Mouse (Mus musculus): ENCODE results near the gene Tex29.

Gene Tex29

DNA sequence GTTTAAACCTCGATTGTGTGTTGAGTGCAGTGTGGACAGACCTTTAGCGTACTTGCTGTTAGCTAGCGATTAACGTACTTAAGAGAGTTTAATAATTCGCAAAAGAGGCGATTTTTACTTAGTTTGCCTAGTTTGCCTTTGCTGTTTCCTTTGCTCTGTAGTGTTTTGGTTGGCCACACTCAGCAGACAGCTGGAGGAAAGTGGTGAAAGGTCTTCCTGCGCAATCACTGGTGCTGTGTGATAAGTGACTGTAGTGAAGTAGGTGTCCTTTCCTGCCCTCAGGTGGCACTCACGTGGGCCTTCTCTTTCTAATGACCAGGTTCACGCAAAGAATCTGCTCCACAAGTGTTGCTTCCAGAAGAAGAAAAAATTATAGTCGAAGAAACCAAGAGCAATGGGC lies 9.1 kb upstream of the Tex29 start:
- DNase-seq (ENCODE audit: low read depth, low spot score) = no peak

DNA sequence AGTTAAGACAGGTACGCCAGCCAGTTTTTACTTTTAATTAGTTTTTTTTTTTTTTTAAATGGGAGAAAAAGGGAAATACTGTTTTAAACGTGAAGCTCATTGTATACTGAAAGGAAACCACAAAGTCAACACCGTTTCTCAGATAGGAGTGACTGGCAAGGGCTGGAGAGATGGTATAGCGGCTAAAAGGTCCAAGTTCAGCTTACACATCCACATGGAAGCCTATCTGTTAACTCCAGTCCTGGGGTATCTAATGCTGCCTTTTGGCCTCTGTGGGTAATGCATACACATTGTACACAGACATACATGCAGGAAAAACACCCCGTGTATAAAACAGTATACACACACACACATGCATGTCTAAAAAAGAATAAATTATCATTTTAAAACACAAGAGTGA lies 8.3 kb upstream of the Tex29 start:
- no peak for DNase-seq (ENCODE audit: low read depth, low spot score)

- no peak for DNase-seq (ENCODE audit: low read depth, low spot score)
Observed at GRCm38 (mm10) chr8:11833157-11833556, 7.1 kb upstream of the Tex29 start.

DNA sequence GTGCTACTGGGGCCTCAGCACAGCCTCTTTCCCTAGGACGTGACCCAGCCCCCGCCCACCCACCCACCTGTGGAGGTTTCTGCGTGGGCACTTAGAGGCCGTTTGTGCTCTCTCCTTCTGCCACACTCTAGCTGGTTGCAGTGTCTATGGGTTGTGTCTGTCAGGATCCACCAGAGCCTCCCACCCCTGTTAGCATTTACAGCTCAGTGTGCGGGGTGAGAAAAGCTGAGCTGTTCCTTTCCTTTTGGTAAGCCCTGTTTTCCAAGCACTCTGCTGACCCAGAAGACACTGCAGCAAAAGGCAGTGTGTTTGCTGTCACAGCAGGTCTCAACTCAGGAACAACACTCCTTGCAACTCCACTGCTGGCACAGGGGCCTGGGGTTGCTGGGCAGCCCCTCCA lies 6.1 kb upstream of the Tex29 start:
- no peak for DNase-seq (ENCODE audit: low read depth, low spot score)

DNA sequence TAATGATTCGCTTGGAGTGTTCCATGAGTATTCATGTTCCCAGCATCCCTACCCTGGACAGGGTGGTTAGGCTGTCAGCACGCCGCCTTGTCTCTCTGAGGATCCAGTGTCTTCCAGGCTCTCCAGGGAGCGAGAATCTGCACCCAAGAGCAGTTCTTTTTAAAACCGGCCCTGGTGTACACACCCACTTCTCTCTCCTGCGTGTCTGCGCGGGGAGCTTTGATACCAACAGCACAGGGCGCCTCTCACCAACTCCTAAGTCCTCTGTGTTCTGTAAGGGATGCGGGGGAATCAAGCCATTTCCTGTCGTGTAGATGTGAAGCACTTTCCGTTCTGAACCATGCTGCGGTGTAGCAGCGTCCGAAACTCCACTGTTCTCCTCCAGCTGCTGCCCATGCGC lies 5.6 kb upstream of the Tex29 start:
- DNase-seq (ENCODE audit: low read depth, low spot score) = no peak

DNA sequence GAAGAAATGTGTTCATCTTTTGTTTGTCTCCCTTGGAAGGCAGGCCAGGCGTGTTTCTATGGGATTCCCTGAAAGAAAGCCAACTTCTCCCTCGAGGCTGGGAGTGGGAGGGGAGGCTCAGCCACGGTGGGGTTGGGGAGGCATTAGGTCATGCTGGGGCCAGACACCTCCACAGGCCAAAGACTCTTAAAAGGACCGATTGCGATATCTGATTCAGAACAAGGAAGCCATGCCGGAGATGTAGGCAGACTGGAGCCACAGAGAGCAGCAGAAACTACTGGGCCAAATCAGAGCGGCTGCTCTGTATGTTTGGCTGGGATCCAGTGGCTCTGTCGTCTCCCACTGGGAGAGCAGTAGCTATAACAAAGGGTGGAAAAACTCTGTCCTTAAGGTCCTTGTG lies 1.3 kb downstream of the Tex29 start:
- DNase-seq (ENCODE audit: low read depth, low spot score) = no peak

DNA sequence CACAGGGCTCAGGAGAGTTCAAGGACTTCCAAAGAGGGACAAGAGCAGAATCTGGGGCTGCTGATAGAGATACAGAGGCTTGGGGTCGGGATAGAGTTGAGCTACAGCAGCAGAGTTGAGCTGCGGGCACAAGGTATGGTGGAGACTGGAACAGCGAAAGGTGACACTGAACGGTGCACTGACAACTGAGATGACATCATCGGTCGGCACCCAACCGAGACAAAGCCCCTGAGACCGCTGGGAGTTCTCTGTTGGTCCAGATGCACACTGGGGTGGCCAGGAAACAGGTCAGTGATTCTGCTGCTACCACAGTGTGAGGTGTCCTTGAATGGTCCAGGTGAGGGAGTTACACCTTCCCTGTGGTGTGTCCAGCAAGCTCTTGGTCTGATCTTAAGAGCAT lies 2.5 kb downstream of the Tex29 start:
- no peak for DNase-seq (ENCODE audit: low read depth, low spot score)

DNA sequence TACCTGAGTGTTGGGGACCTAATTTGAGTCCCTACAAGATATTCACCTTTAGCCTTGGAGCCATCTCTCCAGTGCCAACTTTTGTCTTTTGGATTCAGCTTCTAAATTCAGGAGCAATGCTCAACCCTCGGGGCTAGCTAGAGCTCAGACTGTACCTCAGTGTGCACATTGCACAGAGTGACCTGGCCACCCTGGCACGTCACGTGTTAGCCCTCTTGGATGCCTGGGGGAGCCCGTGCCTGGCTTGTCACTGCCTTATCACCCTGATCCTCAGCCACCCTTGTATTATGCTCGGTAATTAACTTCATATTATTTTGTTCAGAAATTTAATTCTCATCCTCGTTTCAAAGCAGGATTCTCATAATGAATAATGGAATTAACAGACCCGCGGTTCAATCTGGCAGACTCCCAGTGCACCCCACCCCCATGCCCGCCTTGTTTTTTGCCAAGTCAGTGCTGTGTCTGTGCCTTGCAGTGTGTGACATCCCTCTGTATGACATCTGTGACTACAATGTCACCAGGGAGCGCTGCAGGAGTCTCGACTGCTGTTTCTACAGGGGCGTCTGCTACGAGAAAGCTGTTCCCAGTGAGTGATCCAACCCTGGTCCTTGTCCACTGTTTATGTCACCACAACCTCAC lies 3.5 kb downstream of the Tex29 start:
- no peak for DNase-seq (ENCODE audit: low read depth, low spot score)

DNA sequence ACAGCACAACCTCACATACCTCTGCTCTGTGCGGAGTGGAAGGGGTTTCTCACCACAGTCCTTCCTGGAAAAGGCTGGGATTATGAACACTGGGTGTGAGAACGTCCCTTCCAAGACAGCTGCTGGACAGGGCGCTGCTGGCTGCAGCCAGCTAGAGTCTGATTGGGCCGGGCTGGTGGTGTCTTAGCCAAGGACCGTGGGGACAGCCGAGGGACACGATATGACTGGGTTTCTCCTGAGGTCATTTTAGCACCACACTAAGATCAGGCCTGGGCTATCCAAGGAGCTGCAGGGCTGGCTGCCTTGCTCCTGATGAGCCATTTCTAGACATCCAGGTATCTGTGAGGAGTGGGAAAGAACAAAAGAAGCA lies 4.0 kb downstream of the Tex29 start:
- no peak for DNase-seq (ENCODE audit: low read depth, low spot score)

DNA sequence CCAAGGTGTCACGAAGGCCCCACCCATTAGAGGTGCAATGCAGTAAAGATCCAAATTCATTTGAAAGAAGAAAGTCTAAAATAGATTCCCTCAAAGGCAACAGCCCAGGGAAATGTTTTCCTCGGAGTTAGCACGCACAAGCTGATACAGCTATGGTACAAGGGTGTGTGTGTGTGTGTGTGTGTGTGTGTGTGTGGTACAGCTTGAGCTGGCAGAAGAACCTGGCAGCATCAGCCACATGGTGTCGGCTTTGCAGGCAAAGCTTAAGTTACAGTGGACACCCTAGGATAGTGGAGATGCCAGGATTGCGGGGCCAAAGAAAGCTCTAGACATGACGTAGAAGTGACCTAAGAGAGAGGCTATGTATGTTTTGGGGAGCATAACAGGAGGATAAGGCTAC lies 6.5 kb downstream of the Tex29 start:
- DNase-seq (ENCODE audit: low read depth, low spot score) = no peak

GRCm38 (mm10) chr8:11867832-11868231 lies 27.6 kb downstream of the Tex29 start:
- no peak for DNase-seq (ENCODE audit: low read depth, low spot score)

- peak; percentile 44 for DNase-seq (ENCODE audit: low read depth, low spot score)
Observed at GRCm38 (mm10) chr8:11874227-11874626, 34.0 kb downstream of the Tex29 start.

DNA sequence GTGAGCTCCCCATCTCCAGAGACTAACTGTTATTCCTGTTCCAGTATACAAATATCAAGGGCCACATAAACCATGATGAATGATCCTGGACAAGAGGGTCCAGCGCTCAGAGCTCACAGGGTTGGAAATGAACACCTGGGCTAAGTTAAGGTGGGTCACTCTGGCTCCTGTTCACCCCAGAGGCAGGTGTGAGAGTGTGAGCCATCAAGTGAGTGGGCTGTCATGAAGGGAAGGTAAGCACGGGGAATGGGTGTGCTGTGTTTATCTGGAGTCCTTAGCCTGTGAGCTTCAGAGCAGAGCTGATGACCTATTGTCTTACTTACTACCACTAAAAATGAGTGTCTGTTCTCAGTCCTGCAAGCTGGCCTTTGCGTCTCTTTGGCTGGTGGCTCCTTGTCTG lies 44.4 kb downstream of the Tex29 start:
- no peak for DNase-seq (ENCODE audit: low read depth, low spot score)

DNA sequence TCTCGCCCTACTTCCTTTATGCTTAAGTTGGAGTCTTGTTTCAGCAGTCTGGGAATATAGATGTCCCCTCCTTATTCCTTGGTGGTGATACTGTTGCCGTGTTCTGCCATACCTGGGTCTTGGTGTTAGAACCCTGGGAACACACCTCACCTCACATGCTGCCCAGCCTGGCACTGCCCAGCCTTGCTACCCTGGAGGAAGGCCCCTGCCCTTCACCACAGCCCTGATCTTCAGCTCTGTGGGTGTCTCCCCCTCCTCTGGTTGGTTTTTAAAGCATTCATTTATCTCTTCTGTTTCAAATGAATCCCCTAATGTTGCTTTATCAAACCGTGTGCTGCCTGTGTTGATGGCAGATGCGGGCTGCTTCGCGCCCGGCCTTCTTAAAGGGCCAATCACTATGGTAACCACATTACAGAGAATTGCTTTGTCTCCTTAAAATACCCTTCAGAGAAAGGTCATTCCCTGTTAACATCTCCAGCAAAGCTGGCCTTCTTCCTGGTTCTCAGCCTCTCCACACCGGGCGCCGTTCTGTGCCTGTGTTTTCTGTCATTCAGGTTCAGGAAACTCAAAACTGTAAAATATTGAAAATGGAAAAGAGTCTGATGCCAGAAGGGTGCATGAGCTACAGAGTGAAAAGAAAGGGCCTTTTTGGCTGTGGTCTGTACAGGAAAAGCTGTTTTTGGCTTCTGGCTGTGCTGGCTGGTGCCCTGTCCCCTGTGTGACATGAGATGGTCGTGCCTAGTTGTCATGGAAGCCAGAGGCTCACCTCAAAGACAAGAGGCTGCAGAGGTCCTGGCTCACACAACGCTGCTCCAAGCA lies 45.8 kb downstream of the Tex29 start:
- DNase-seq (ENCODE audit: low read depth, low spot score) = no peak

GRCm38 (mm10) chr8:11886824-11887223 lies 46.5 kb downstream of the Tex29 start:
- DNase-seq (ENCODE audit: low read depth, low spot score) = no peak

DNA sequence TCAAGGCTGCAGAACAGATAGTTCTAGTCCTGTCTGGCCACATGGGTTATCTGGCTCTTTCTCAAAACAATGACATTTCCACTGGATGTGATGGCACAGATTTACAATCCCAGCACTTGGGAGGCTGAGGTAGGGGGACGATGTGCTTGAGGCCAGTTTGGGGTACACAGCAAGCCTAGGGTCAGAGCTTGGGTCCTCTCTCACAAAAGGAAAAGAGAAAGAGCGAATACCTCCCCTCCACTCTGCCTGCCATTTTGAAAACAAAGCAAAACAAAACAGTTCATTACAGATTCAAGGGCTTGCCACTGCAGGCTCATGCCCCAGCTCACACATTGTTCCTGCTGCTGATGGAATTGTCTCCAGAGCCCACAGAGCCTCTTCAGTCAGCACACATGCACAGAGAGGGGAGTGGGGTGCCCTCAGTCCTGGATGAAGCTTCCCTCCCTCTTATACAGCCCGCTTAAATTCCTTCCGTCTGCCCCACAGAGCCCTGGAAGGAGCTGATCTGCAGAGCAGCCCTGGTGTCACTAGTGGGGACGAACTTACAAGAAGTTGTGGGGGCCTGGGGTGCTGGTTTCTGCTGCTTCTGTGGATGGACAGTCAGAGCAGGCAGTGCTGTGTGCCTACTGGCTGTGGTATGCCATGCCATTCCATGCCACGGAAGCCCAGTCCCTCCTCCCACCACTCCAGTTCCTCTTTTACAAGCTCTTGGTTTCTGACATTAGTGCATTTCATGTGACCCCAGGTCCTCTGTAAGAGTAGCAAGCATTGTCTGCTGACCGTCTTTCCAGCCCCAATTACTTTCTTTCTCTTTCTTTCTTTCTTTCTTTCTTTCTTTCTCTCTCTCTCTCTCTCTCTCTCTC lies 49.1 kb downstream of the Tex29 start:
- DNase-seq (ENCODE audit: low read depth, low spot score) = no peak

- no peak for DNase-seq (ENCODE audit: low read depth, low spot score)
Observed at GRCm38 (mm10) chr8:11892756-11893155, 52.5 kb downstream of the Tex29 start.

DNA sequence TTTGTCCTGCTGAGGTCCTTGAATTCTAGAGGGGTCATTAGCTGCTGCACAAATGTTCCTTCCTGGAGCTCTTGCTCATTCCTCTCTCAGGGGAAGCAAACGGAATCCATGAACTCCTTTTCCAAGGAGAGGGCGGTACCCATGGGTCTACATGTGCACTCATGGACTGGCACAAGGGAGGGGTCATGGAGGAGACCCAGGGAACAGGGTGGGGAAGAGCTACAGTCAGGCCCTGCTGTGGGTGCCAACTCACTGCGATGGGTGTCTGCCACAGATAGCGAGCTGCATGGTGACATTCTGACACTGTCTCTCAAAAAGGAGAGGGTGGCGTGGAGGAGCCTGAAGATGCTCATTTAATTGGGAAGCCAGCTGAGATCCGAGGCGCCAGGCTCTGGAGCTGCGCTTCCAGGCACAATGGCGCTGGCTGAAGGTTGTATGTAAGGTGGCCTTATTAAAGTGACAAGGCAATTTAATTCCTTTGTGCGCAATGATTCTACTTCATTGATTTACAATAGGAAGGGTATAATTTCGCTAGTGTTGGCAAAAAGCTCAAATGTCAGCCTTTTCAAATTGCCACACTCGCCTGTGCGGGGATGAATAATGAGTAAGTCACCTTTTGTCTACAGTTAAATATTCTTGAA lies 55.9 kb downstream of the Tex29 start:
- no peak for DNase-seq (ENCODE audit: low read depth, low spot score)

- no peak for DNase-seq (ENCODE audit: low read depth, low spot score)
Observed at GRCm38 (mm10) chr8:11896677-11897076, 56.4 kb downstream of the Tex29 start.

- no peak for DNase-seq (ENCODE audit: low read depth, low spot score)
Observed at GRCm38 (mm10) chr8:11898814-11899213, 58.5 kb downstream of the Tex29 start.

Measured in ES-CJ7 (cell line).